Mouse (Mus musculus) olfactory bulb, adult 2 months (tissue): Measurements from ENCODE around the gene St6galnac3.

Experiments used
- CTCF ChIP-seq: fragments of 200-500 bp; IDR thresholded peaks from 2 replicates; pipeline ENCODE4 v1.5.1; 2012; ENCODE audit warnings: low read depth, mild to moderate bottlenecking, low read length, moderate library complexity; ENCODE audit not compliant: insufficient read depth
- POLR2A ChIP-seq: fragments of 200-500 bp; IDR thresholded peaks from 2 replicates; pipeline ENCODE4 v1.6.1; 2012; ENCODE audit warnings: mild to moderate bottlenecking, low read depth, low read length, moderate library complexity; ENCODE audit not compliant: insufficient read depth

GRCm38 (mm10) chr3:153278249-153278648 lies 446.7 kb downstream of the St6galnac3 start:
- TF ChIP-seq CTCF (no peak), POLR2A (no peak)
